Mouse (Mus musculus): ENCODE data around the gene Dnm3.
"Not testable (repeated sequence)": the region's sequence is repeated elsewhere in the genome, so short reads cannot be mapped to it uniquely, and the experiment has no call there.

Gene Dnm3

DNA sequence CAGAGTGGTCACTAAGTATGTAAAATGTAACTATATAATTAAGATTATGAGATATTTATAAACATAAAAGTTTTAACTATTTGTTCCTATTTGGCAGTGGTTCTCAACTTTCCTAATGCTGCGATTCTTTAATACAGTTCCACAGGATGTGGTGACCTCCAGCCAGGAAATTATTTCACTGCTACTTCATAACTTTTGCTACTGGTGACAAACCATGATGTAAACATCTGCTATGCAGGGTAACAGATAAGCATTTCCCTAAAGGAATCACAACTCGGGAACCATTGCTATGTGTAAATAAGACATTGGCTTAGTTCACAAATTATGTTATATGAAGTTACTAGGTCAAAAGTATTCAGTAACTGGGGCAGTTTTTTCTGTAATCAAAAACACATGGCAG, 48.9 kb downstream of the Dnm3 start:
- no peak for DNase-seq (ENCODE audit: low spot score in 2 of 2)

DNA sequence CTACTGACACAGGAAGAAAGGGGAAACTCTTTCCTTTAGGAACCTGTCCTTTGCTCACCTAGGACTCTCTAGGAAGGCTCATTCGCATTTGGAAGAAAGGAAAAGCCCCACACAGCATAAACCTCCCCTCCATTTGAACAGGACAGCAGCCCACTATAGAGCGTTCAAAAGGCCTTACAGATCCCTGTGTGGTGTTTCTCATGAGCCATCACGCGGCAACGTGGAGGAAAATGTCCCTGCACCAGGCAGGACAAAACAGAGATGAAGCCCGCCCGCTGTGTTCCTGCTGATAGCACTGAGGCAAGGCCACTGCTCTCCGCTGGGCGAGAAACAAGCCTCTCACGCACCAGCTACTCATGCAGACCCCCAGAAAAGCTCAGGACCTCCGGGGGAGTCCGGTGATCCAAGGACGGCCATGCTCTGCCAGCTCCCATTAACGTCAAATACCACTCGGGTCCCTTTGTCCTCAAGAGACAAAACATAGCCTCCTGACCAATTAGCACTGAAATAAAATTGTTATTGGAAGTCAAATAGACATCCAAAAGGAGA, 51.8 kb downstream of the Dnm3 start:
- DNase-seq (ENCODE audit: low spot score in 2 of 2) = no peak

DNA sequence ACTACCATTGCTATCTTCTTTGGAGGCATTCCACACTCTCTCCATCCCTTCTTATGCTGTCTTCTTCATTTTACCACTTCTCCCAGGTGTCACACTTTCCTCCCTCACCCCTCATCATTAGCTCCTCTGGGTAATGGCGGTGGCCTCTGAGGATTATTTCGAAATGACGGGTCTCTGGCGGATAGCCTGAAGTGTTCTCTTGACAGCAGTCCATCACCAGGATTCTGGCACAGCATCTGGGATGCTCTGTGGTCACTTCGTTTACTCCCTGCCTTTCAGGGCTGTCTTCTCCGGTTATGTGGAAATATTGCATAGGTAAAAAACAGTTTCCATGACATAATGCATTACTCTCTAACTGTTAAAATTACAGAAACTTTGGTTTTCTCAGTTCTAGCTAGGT, 55.0 kb downstream of the Dnm3 start:
- DNase-seq (ENCODE audit: low spot score in 2 of 2) = no peak

DNA sequence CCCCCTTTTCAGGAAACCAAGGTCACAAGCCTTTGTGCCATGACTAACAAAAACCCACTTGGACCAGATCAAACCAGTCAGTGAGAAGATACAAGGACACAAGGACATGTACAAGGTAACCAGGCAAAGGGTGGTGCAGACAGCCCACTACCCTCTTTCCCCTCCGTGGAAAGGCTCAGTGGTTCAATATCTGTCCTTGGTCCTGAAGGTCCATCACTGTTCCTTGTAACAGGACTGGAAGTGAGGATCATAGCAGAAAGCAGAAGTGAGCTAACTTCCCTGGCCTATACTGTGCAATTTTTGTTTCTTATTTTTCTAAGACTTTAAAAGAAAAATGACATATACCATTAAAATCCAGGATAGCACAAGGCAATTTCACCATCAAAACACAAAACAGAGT, 64.0 kb downstream of the Dnm3 start:
- DNase-seq (ENCODE audit: low spot score in 2 of 2) = no peak

DNA sequence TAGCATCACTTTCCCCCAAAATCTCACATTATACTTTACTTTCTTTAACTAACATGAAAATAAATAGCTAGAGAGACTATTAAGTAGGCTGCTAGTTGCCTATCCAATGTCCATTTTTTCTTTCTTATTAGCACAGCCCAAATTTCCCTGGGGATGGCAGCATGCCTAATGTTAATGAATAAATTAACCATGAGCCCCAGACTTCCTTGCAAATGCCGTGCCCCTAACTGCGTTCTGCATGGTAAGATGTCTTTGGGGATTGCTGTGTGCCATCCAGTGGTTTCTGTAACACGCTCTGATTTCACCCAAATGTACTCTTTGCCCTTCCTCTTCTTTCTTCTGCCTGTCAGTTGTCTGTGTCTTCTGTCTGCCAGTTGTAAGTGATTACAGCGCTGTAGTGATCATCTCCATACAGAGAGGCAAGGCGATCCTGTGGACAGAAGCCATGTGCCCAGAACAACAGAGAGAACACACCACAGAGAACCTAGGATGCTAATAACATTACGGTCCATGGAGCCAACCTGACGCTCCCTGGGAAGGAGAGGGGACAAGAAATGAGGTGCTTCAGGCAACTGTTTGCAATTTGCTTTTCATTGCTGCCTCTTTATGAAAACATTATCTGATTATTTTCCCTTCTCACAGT, 64.9 kb downstream of the Dnm3 start:
- no peak for DNase-seq (ENCODE audit: low spot score in 2 of 2)

DNA sequence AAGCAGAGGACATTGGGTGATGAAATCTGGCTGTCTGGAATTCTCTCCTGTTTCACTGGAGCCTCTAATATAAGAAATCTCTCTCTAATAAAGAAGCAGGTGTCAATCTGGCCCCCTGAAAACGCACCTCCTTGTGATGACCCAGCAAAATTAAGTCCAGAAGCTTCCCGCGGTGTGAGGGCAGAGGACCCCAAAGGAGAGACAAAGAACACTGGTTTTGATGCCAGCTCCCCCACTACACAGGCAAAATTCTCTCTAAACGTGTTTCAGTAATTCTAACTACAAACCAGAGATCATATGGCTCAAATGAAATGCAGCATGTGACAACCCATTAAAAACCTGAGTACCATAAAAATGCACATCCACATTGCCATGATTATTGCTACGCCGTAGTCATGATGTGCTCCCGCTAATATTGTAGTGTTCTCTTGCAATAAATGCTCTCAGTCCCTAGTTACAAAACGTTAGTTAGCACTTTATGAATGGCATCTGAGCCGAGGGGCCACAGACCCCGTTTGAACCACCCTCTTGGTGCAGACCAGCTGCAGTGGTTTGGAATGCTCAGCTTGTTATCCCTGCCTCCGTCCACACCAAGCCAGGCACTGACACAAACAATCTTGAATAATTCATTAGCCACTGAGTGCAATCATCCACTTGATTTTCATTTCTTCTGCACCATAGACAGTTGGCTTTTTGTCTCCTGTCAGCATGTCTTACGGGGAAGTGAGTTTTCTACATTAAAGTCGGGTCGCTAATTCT, 67.4 kb downstream of the Dnm3 start:
- DNase-seq (ENCODE audit: low spot score in 2 of 2) = no peak

DNA sequence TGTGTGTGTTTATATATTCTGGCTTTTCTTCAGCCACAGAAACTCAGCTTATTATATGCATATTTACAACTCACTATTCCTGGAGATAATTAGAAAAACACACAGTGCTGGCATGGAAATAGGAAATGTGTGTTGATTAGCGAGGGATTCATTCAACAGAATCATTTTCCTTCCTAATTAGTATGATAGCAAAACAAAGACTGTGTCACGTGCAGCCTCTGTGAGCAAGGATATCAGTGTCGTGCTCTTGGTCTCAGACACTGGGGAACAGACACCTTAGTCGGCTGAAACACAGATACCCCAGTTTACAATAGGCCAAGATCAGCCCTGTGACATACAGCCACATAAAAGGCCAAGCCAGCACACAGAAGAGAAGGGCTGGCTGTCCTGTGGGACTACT, 83.3 kb downstream of the Dnm3 start:
- DNase-seq (ENCODE audit: low spot score in 2 of 2) = no peak

DNA sequence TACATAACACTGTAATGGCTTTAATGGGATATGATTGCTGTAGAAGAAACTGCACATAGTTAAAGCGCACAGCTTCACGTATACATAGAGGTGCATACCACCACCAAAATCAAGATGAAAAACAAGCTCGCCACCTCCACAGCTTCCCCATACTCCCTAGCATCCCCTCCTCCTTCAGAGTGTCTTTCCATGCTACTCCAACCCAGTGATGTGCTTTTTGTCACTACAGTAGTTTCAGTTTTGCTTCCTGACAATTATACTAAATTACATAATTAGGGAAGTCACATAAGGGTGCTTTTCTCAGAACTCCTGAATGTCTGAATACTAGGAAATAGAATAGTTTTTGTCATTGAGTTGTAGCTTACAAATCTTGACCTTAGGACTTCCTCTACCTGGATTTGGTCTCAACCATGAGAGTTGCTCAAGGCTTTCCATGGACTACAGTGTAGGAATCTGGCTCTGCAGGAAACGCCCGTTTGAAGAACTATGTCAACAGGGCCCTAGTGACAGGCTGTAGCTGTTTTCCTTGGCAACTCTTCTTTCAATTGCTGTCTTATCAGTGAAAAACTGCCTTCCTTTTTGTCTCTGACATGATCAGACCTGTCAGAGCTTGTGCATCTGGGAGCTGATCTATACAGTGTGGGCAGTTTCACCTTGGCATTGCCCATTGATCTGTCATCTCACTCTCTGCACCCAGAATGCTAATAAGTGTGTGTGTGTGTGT, 89.2 kb downstream of the Dnm3 start:
- no peak for DNase-seq (ENCODE audit: low spot score in 2 of 2)

DNA sequence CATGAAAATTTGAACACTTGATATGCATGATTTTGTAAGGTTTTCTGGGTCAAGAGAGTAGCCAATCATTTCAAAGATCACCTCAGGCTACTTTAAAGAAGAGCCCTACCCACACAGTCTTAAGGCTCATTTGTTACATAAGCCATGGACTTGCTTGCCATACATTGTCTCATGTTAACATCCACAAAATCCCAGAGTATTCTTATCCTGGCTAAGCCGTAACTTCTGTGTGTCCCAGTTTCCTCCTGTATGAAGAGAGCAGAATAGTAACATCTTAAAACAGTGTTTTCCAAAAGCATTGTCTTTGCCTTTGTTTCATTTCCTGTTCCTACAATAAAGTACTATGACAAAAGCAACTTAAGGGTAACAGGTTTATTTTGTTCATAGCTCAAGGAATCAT, 104.8 kb downstream of the Dnm3 start:
- DNase-seq (ENCODE audit: low spot score in 2 of 2) = not testable (repeated sequence)

DNA sequence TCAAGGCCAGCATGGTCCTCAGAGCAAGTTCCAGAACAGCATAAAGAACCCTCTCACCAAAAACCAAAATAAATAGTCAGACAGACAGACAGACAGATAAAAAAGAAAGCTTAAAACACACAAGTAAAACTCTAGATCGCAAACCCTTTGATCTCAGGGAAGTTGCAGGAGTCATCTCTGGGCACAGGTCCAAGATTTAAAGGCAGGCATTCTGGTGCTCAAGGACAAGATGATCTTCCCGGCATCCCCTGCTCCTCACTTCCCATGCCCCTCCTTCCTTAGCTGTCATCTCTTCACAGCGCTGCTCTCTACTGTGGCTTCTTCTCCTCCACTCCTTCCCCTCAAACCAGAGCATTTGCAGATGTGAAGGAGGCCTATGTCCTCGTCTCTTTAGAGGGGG, 108.1 kb downstream of the Dnm3 start:
- DNase-seq (ENCODE audit: low spot score in 2 of 2) = no peak

DNA sequence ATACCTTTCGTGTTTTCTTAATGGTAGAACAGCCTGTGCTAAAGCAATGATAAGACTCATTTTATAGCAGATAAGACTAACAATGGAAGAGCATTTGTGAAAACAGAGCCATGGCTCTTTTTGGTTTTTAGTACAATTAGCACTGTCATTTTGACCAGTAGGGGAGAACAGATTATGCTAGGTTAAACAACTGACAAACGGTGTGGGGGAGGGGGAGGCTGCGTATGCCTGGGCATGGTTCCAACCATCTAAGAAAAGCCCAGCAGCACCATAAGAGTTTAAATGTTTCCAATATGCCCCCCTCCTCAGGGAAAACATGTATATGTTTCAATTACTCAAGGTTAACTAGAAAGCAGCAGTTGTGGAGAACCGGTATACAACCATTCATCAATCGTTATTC, 115.9 kb downstream of the Dnm3 start:
- no peak for DNase-seq (ENCODE audit: low spot score in 2 of 2)

DNA sequence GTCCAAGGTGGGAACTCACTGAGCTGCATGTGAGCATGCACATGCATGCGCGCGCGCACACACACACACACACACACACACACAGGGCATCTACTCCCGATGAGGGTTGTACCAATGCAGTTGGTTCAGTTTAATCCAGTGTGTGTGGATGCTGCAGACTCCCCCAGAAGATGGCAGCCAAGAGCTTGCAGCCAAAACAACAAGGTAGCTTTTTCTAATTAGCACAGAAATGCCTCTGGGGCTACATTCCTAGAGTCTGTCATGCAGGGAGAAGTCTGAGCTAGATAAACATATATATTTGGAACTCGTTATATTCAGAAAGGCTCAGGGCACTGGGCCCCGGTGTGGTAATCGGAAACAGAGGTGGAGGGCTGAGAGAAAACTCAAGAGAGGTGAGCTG, 118.6 kb downstream of the Dnm3 start:
- no peak for DNase-seq (ENCODE audit: low spot score in 2 of 2)

DNA sequence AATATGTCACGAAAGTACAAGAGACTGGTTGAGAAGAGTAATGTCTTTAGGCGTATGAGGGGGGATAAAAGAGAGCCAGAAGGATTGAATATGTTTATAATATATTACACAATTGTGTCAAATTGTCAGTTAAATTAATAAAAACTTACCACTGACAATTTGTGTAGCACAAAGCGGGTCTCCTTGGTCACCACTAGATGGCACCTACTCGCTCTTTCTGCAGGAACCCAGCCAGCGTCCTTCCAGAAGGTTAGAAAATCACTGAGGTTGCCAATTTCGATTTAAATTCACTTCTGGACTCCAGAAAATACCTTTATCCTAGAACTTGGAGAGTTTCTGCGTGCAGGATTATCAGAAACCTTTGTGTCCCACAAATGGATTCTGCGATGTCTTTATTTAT, 119.8 kb downstream of the Dnm3 start:
- DNase-seq (ENCODE audit: low spot score in 2 of 2) = no peak

DNA sequence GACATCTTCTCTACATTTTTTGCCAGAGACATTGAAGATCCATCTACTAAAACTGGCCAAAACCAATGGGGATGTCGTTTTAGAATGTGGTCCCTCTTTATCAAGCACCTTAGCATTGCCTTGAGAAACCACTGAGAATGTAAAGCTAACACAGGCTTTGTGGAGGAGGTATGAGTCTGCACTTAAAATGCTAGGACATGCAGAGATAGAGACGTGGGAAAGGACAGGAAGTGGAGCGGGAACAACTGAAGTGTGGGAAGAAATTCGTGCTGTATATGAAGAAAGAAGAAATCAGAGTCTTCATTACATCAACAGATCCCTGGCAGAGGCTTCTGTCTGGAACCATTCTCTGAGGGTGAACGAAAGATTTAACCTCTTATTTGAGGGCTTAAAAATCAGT, 121.4 kb downstream of the Dnm3 start:
- DNase-seq (ENCODE audit: low spot score in 2 of 2) = no peak

DNA sequence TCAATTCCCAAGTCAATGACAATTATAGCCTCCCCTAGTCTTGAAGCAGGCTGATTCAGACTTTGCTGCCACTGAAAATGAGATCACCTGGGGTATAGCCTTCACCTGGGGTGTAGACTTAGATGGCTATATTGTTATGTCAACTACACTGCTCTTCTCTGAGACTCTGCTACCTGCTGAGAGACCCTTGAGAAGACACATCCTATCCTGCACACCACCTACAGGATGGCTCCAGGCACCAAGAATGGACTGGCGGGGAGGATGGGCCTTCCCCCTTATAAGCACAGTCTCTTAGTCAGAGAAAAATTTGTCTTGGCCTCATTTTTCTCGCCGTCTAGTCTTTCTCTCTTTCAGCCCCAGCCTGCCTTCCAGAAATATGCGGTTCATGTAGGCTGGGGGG, 123.1 kb downstream of the Dnm3 start:
- no peak for DNase-seq (ENCODE audit: low spot score in 2 of 2)

DNA sequence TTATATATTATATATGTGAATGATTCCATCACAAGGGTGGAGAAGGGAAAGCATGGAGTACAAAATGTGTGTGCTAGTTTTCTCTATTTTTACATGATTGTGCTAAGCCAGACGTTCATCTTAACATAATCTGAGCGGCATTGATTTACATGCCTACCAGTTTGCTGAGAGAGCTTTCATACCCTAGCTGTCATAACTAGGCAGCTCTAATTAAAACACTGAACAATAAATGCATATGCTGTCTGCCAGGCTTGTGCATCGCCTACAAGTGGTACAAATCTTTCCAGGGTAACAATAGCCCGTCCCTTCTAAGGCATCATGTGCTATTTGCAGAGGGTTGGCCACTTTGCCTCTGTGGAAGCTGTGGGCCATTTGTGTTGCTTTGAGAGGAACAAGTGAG, 124.0 kb downstream of the Dnm3 start:
- DNase-seq (ENCODE audit: low spot score in 2 of 2) = no peak

DNA sequence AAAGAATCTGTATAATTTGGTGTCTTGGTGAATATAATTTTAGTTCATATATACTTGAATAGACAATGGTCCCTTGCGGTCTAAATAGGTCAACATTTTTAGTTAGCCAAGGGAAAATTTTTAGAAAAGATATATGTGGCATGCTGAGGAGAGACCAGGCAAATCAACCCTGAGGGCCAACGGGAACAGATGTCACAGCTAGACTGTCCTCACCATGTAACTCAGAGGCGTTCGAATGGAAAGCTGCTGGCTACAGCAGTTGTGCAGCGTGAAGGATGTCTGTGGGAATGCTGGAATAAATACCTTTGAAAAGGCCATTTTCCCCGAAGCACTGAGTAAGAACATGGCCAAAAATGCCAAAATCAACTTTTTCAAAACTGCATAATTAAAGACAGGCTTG, 128.5 kb downstream of the Dnm3 start:
- DNase-seq (ENCODE audit: low spot score in 2 of 2) = no peak

DNA sequence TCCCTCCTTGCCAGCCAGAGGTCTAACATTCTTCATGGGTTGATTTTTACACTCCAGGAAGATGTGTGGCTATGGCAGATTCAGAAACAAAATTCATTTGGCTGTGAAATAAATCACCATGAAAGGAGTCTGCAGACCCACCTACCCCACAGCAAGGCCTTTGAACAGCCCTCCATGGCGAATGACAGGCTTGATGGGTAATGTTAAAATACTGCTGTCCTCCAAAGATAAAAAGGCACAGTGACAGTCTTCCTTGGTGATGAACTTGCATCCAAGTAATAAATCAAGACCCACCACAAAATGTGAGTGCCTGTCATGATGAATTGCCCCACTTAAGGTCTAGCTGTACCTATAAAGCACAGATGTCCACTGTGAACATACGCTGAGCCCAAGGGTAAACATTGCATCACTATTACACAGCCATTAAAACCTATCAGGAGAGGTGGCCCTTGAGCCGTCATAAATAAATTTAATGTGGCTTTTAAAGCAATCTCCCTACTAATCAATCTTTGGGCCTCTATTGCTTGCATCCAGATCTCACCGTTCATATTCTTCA, 131.3 kb downstream of the Dnm3 start:
- no peak for DNase-seq (ENCODE audit: low spot score in 2 of 2)

DNA sequence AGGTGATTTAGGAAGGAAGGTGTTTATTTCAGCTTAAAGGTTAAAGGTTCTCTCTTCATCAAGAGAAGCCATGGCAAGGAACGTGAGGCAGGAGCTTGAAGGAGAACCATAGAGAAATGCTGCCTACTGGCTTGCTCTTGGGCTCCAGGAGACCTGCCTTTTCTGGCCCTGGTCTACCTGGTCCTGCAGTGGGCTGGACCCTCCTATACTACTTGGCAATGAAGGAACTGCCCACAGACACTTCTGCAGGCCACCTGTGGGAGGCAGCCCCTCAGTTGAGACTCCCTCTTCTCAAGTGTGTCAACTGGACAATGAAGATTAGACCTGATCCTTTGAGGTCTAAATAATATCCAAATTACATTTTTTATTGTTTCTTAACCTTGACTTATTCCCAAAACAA, 140.7 kb downstream of the Dnm3 start:
- DNase-seq (ENCODE audit: low spot score in 2 of 2) = no peak

DNA sequence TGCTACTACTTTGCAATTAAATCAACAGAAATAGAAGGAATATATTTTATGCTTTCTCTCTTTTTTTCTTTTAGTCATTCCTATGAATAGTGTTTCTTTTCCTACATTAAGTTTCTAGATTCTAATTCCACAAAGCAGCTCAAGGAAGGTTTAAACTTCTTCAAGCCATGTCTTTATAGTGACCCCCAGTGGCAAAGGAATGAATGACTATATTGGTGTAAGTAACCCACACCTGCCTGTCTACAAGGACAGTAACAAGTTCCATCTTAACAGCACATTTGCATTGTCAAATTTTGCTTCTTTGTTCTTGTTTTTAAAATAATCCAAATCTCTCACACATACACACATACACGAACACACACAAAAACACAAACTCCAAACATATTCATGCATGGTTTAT, 141.2 kb downstream of the Dnm3 start:
- DNase-seq (ENCODE audit: low spot score in 2 of 2) = no peak

DNA sequence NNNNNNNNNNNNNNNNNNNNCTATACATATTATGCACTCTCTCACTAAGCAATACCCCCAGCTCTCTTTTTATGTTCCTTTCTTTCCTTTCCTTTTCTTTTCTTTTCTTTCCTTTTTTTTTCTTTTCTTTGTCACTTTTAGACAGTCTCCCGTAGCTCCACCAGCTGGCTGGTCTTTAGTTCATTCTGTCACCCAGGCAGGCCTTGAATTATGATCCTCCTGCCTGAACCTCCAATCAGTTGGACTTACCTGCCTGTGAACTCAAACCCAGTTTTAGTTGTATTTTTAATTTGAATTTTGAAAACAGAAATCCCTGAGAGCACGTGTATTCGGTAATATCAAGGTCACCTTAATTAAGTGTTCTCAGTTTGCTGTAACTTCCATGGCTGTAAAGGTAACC, 141.6 kb downstream of the Dnm3 start:
- no peak for DNase-seq (ENCODE audit: low spot score in 2 of 2)

DNA sequence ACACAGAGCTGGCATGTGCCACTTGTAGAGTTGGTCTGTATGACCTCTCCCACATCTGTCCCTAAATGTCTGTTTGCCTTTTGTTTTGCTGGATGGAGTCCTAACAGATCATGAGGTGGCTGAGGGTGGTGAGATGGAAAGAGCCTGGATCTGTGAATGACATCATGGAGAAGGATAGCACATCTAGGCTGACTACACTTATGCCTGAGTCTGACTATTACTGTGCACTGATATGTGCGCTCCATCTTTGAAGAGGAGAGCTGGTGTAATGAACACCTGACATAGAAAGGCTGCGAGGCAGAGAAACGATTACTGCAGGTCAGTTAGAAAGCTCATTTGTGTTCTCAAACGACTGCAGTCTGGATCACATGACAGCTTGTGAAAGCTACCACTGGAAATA, 149.2 kb downstream of the Dnm3 start:
- no peak for DNase-seq (ENCODE audit: low spot score in 2 of 2)

DNA sequence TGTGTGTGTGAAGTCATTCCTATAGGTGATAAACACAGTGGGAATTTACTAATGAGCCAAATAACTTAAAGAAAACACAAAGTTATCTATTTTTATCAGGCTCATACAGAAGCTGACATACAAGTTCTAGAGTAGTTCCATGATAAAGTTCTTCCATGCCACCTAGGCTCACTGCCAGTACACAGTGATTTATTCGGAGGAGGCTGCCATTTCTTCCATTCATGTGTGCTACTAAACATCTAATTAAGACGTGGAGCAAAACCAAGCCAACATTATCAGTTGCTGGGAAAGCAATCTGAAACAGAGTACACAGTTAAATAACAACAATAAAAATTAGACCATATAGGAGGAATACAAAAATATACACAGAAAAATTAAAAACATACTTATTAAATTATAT, 150.2 kb downstream of the Dnm3 start:
- DNase-seq (ENCODE audit: low spot score in 2 of 2) = no peak

Data from spleen, postnatal 10 days (tissue).